In the genomic region with DNA sequence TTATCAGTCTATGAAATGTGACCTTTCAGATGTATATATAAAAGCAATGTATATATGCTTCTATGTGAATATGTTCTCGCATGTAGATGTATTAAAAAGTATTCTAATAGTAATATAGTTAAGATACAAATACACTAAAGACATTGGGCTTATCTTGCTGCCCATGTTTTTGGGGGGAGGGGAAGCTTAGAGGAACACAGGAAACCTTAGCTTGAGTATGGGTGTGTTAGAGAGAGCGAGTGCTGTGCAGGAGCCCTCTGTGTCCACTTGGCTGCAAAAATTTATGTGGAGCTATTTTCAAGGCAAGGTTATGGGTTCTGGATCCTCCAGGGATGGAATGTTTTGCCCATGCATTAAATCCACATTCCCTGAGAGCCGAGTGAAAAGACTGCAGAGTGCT, we compare ENCODE assay signal across 24 mouse cellular contexts. TPM values are rescaled to one million over a fixed set of nuclear protein-coding genes. Genes with fewer than 3 reads are reported as not detected.
DNase-seq lines count a peak whose midpoint lies in the region; ATAC-seq lines count a peak whose summit lies in the region.
"Had no signal": no experiment of that assay in that cellular context is flagged by ENCODE, and none has a peak within 500 bp of the region (broad histone marks: within the 10 kb centered on the region; RNA-seq: fewer than 3 reads in every experiment).

No protein-coding gene starts in this region.

- no peaks in the 10 kb centered on the region for H3K9me3 ChIP-seq in heart, embryonic 12.5 days (replicated peaks)
- H3K9me3 ChIP-seq: embryonic facial prominence, embryonic 10.5 days; embryonic facial prominence, embryonic 12.5 days; forebrain, embryonic 13.5 days; forebrain, embryonic 15.5 days; G1E had no signal

- ATAC-seq in heart, embryonic 12.5 days (ENCODE audit: insufficient number of reproducible peaks, low FRiP score): no peak
- peak; percentile 60; the same call in 1 of the 2 replicates for ATAC-seq in common myeloid progenitor, adult 5-6 weeks (replicated peaks; ENCODE audit: low read depth, poor library complexity, severe bottlenecking)
- ATAC-seq in megakaryocyte-erythroid progenitor cell, adult 5-6 weeks (replicated peaks; ENCODE audit: low FRiP score, low TSS enrichment, poor library complexity, severe bottlenecking): 0 out of 2 replicates have a peak, but pooled peaks have one; percentile 71
- ATAC-seq: activated CD4-positive, CD25-positive, alpha-beta regulatory T cell, adult 4 months; CD4-positive, CD25-positive, alpha-beta regulatory T cell, adult 4 months; forebrain, embryonic 13.5 days; forebrain, embryonic 15.5 days; forebrain, postnatal 0 days; Patski had no signal

- no peaks in the 10 kb centered on the region for H3K27me3 ChIP-seq in heart, embryonic 12.5 days (replicated peaks)
- H3K27me3 ChIP-seq: CH12.LX; embryonic facial prominence, embryonic 12.5 days; forebrain, embryonic 13.5 days; forebrain, embryonic 15.5 days had no signal

- H3K4me1 ChIP-seq in heart, embryonic 12.5 days (replicated peaks): no peaks in the 10 kb centered on the region
- H3K4me1 ChIP-seq: embryonic facial prominence, embryonic 10.5 days; embryonic facial prominence, embryonic 12.5 days; forebrain, embryonic 13.5 days; forebrain, embryonic 15.5 days had no signal

- no peak overlapping the region for H3K4me2 ChIP-seq in heart, embryonic 12.5 days
- H3K4me2 ChIP-seq: embryonic facial prominence, embryonic 12.5 days; forebrain, embryonic 13.5 days; forebrain, embryonic 15.5 days had no signal

- H3K36me3 ChIP-seq in heart, embryonic 12.5 days: no peaks in the 10 kb centered on the region
- H3K36me3 ChIP-seq: embryonic facial prominence, embryonic 10.5 days; embryonic facial prominence, embryonic 12.5 days; forebrain, embryonic 15.5 days; G1E had no signal

- WGBS in heart, embryonic 12.5 days: 70% methylated on average over 3 of the region's 3 CpGs

- H3K9ac ChIP-seq in heart, embryonic 12.5 days: no peak overlapping the region
- H3K9ac ChIP-seq: embryonic facial prominence, embryonic 12.5 days; forebrain, embryonic 13.5 days; forebrain, embryonic 15.5 days; forebrain, postnatal 0 days had no signal

- H3K27ac ChIP-seq in heart, embryonic 12.5 days (ENCODE audit: poor library complexity, severe bottlenecking): no peak overlapping the region
- H3K27ac ChIP-seq: embryonic facial prominence, embryonic 10.5 days; embryonic facial prominence, embryonic 12.5 days; forebrain, embryonic 13.5 days; forebrain, embryonic 15.5 days had no signal

- no peak overlapping the region for H3K4me3 ChIP-seq in heart, embryonic 12.5 days
- H3K4me3 ChIP-seq: embryonic facial prominence, embryonic 10.5 days; embryonic facial prominence, embryonic 12.5 days; forebrain, embryonic 13.5 days; forebrain, embryonic 15.5 days had no signal

- DNase-seq in heart, adult 11 months: peak; percentile 73
- no peak for DNase-seq in cerebellum, postnatal 25 days
- DNase-seq: adrenal gland, adult 8-10 months; adrenal gland, postnatal 14 days; adrenal gland, postnatal 36 days; B cell, adult 2 months; cerebellum, adult 11-12 months; cerebellum, adult 2 months; cerebellum, adult 9-10 months; cerebellum, postnatal 10 days; cerebellum, postnatal 36 days; forebrain, postnatal 0 days had no signal

RNA-seq across cellular contexts. Expression of gene 5730522E02Rik, which starts 15.1 kb away (rescaled TPM):
- 1.1 and 1.4 TPM in 2 replicates for polyA plus RNA-seq in heart, embryonic 12.5 days (2016; fragmentation: Nextera tagmentation; extraction: Ambion mirVana)
- total RNA-seq in common myeloid progenitor, adult 5-6 weeks (2017): not detected in 2 replicates
- total RNA-seq in megakaryocyte-erythroid progenitor cell, adult 5-6 weeks (2014; fragmentation: Nextera tagmentation): 6.5 TPM in 1 of 2 replicates, not detected in the other
- not detected in 2 replicates for total RNA-seq in megakaryocyte-erythroid progenitor cell, adult 5-6 weeks (2017)
- total RNA-seq: adrenal gland, postnatal 14 days; adrenal gland, postnatal 36 days; CH12.LX had no signal
- polyA plus RNA-seq: activated CD4-positive, CD25-positive, alpha-beta regulatory T cell, adult 4 months; CD4-positive, CD25-positive, alpha-beta regulatory T cell, adult 4 months; G1E; Patski had no signal
